Mouse (Mus musculus) neutrophil, adult 5-6 weeks (primary cell): ENCODE data around the gene Ankrd52. TPM values are rescaled to one million over a fixed set of nuclear protein-coding genes. Genes with fewer than 3 reads are reported as not detected.
A peak's percentile ranks its signal among the peaks of the same experiment; 100 is the strongest.

Experiments
- ATAC-seq: fragments of 151-379, 151-347 bp; 2 replicates; pipeline ENCODE4 v1.8.0; 2017; ENCODE audit warnings: mild to moderate bottlenecking, moderate TSS enrichment; ENCODE audit not compliant: insufficient number of reproducible peaks, poor library complexity, low FRiP score, severe bottlenecking; ENCODE audit errors: extremely low read depth
- total RNA-seq: library from RNA; stranded (forward); fragments of 200-1000 nt; gene quantifications from 2 replicates; pipeline ENCODE4 v1.2.3, GENCODE M21; 2017

Ankrd52 gene
- total RNA-seq, 1 experiment from 2014 or later = 16.8 TPM

DNA sequence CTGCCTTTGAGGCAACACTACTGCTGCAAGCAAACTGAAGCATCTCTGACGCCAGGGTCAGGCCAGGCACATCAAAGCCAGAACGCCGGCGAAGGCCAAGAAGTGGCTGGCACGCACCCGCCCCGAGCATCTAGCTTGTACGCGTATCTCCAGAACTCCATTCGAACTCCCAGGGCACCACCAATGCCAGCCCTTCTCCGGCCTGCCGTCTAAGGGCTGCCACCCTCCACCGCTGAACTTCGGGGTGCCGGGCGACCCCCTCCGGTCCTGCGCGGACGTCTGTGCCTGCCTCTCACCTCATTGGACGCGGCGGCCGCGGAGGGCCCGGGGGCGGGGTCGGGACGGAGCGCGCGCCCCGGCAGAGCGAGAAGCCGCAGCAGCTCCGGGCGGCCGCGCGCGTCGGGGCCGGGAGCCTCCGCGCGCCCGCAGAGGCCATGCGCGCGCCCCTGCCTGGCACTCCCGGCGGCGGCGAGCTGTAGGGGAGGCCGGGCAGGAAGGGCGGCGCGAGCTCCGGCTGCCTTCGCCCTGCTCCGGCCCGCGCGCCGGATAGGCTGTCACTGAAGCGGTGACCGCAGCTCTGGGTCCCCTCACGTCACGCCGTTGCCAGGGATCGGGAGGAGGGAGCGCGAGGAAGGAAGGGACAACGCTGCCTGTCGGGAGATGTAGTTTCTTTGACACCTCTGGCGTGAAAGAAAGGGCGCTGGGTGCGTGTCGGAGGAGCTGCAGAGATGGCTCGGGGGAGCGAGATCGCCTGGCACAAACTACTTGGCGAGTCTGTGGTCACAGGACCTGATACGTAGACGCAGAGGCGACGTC is 8.3 kb upstream of the Ankrd52 start, which contains the start of gene Coq10a:
Gene Coq10a (minus strand): TSS at position 596 of the 816 bp plus-strand sequence.
- ATAC-seq = peak; percentile 88

DNA sequence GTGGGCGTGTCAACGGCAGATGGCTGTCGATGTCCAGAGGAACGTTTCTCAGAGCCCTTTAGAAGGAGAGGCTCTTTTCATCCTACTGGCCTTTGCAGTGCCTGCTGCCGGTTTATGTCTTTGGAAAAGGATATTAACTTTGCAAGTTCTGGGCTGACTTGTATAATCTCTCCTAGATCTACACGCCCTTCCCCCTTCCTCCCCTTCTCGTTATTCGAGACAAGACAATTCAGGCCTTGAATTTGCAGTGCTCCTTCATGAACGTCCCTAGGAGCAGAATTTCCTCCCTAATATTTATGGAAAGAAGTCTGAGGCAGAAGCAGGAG is 7.7 kb upstream of the Ankrd52 start:
- no peak for ATAC-seq

DNA sequence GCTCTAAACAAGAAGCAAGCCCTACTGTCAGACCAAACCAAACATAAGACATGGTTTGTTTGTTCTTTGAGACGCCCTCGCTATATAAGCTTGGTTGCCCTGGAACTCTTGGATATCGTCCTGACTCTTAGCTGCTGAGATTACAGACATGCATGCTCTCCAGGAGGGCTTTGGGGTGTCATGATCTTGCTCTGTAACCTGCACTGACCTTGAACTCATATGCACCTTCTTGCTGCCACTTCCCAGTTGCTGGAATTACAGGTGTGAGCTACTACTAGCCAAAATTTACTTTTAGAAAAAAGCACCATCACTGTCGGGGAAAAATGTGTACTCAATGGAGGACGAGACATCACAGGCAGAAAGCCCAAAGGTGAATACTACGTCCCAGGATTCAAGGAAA is 7.3 kb upstream of the Ankrd52 start:
- no peak for ATAC-seq

DNA sequence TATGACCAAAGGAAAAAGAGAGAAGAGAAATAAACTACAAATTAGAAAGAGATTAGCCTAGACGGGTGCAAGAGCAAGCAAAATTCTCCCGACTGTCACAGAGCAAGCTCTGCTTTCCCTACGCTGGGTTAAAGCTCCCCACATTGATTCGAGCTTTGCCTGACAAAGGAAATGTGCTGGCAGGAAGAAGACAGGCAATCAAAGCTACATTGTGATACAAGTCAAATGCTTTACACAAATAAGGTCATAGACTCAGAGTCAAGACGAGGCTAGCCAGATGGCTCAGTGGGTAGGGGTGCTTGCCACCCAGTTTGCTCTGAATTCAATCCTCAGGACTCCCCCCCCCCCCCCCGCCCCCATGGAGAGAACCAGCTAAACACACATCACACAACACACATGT is 6.9 kb upstream of the Ankrd52 start:
- ATAC-seq = no peak

DNA sequence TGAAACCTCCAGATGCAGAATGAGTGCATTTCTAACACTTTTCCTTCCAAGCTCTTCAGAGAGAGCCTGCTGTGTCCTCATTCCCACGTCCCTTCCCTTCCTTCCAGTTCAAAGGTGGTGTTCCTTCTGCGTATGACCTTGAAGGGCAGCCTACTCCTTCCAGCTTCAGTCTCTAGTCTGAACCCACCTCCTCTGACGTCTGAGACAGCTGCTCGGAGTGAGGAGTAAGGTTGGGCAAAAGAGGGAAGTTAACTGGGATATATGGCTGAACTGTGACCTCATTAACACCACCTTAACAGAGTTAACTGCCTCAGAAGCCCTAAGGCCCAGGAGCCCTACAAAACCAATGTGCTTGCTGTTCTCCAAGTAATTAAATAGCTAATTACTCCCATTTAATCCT is 6.3 kb upstream of the Ankrd52 start:
- no peak for ATAC-seq

DNA sequence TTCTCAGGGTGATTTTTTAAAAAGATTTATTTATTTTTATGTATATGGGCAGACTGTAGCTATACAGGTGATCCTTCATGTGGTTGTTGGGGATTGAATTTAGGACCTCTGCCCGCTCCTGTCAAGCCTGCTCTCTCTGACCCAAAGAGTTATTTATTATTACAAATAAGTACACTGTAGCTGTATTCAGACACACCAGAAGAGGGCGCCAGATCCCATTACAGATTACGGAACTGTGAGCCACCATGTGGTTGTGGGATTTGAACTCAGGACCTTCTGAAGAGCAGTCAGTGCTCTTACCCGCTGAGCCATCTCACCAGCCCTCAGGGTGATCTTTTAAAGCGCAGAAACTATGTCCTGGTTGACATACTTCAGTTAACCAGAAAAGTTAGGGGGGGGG is 4.8 kb upstream of the Ankrd52 start:
- no peak for ATAC-seq

DNA sequence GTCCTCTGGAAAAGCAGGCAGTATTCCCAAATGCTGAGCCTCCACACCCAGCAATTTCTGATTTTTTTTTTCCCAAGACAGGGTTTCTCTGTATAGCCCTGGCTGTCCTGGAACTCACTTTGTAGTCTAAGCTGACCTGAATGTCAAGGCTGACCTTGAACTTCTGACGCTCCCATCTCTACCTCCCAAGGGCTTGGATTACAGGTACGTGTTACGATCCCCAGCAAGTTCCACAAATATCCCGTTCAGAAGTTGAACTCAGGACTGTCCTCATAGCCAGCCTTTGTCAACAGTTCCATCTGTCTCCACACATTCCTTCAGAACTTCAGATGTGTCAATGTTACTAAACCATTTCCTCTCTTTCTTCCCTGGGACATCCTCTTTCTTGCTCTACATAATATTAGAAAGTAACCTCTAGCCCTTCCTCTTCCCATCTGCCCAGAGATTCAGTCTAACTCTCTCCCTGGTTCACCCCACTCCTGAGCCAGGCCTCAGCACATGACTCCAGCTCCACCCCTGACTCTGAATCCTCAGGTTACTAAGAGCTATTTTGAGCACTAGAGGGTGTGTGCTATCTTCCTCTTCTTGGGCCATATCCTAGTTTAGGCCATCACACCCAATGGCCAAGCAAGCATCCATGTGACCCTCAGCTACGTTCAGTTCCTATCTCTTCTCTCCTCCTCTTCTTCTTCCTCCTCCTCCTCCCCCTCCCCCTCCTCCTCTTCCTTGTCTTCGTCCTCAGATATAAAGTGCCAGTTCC is 3.7 kb upstream of the Ankrd52 start:
- ATAC-seq = peak; percentile 6; the same call in 1 of the 2 replicates

DNA sequence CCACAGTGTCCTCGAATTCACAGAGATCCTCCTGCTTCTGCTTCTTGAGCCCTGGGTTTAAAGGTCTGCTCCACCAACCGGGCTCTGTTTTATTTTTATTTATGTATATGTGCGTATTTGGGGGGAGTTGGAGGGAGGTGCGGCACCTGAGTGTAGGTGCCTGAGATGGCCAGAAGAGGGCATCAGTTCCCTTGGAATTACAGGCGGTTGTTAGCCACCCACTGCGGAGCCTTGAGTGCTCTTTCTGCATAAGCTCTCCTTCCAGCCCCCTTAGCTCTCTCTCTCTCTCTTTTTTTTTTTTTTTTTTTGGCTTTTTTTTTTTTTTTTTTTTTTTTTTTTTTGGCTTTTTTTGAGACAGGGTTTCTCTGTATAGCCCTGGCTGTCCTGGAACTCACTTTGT is 2.5 kb upstream of the Ankrd52 start:
- ATAC-seq = no peak

DNA sequence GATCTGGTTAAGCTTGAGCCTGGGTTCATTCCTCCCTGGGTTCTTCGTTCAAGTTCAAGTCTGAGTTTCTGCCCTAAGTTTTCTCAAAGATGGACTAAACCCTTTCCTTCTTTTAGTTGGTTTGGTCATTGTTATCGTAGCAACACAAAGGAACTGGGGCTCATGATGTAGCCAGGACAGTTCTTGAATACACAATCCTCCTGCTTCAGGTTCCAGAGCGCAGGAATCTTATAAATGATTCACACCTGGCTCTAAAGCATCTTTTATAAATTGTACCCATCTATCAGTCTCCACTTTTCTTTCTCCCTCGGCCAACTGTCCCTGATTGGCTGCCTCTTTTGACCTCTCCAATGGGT is 838 bp upstream of the Ankrd52 start:
- no peak for ATAC-seq

DNA sequence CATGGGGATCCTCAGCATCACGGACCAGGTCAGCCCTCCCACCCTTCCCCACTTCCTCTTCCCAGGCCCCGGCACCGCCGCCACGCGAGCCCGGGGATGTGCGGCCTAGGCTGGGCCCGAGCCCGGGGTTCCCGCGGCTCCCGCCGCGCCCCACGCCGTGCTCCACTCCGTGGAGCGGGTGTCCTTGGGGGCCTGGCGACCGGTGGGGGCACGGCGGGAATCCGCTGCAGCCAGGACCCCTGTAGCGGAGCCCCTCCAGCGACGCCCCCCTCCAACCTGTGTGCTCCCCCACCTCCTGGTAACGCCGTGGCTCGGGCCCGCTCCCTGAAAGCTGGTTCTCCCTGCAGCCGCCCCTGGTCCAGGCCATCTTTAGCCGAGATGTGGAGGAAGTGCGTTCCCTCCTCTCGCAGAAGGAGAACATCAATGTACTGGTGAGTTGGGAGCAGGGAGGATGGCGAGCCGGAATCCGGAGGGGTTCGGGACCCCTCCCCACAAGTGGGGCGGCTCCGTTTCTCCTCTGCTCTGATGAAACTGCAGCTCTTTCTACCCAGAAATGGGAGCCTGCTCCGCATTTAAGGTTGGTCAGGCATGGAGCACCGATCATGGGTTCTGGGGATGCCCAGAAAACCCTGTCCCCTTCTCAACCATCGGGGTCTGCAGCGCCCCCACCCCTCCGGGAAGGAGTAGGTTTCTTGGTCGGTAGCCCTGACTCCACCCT is 466 bp downstream of the Ankrd52 start:
- peak; percentile 18 for ATAC-seq

DNA sequence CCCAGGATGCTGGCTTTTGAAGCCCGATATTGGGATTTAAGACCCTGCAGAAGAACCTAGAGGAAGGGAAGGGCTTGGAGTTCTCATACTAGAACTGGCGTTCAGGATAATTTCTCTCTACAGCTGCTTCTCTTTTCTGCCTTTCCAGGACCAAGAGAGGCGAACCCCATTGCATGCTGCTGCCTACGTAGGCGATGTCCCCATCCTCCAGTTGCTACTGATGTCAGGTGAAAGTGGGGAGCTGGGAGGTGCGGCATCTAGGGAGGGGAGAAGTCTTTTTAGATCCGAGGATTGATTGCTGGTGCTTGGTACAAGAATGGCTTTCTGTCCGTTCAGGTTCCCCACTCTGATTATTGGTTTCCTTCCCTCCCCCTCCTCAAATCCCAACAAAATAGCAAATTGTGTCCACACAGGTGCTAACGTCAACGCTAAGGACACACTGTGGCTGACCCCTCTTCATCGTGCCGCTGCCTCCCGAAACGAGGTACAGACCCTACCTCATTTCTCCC is 1.1 kb downstream of the Ankrd52 start:
- ATAC-seq = no peak

DNA sequence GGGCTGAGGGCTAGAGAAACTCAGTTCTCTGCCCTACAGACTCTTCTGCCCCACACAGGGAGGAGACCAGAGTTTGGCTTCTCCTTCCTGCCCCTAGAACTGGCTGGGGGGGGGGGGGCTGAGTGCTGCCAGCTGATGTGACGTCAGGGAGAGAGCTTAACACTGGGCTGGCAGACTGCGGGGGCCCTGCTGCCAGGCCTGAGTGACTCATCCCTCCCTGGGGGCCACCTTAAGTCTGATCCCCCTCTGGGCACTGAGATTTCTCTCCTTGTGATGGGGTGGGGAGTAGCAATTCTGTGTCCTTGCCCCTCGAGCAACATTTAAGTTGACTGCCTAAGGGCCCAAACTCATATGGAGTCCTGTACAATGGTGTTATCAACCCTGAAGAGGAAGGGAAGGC is 1.5 kb downstream of the Ankrd52 start:
- ATAC-seq = no peak

DNA sequence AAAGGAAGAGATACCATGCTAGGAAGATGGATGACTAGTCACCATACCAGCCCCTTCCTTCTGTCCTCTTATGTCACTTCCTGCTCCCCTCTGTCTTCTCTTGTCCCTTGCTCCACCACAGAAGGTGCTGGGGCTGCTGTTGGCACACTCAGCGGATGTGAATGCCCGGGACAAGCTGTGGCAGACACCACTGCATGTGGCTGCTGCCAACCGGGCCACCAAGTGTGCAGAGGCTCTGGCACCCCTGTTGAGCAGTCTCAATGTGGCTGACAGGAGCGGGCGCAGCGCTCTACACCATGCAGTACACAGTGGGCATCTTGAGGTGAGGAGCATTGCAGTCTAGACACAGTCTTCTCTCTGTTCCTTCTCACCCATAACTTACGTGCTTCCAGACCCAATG is 2.3 kb downstream of the Ankrd52 start:
- ATAC-seq = no peak

DNA sequence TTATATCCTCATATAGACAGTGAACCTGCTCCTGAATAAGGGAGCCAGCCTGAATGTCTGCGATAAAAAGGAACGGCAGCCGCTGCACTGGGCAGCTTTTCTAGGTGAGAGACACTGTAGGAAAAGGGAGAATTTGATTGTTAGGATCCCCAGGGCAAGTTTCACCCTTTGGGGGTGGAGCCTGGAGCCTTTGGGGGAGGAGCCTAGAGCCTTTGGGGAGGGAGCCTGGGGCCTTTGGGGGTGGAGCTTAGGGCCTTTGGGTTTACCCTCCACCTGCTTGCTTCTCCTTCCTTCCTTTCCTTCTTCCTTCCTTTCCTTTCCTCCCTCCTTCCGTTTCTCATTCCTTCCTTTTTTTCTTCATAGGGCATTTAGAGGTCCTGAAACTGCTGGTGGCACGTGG is 3.6 kb downstream of the Ankrd52 start:
- no peak for ATAC-seq

DNA sequence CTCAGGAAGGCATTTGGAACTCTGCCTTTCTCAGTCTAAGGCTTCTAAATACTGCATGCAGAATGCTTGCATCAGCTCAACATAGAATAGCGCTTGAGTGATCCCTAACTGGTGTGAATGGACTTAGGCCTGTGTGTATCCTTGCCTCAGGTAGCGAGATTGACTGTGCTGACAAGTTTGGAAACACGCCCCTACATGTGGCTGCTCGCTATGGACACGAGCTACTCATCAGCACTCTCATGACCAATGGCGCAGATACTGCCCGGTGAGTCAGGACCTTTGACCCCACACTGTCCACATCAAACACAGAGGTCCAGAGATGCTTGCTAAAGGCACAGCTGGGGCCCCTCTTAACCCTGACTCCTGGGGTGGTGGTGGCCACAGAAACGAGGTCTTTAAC is 5.6 kb downstream of the Ankrd52 start:
- ATAC-seq = no peak

DNA sequence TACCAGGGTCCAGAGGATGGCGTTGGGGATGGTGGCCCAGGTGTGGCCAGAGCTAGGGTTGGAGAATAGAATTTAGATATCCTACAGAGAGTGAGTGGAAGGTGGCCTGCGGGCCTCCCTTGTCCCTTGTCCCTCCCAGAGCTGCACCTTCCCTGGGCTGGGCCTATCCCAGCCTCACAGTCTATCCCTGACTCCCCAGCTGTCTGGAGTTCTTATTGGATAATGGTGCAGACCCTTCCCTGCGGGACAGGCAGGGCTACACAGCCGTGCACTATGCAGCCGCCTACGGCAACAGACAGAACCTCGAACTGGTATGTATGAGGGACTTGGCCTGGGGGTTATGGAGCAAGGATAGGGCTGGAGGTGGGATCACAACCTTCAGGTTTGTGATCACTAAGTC is 9.0 kb downstream of the Ankrd52 start:
- ATAC-seq = no peak

DNA sequence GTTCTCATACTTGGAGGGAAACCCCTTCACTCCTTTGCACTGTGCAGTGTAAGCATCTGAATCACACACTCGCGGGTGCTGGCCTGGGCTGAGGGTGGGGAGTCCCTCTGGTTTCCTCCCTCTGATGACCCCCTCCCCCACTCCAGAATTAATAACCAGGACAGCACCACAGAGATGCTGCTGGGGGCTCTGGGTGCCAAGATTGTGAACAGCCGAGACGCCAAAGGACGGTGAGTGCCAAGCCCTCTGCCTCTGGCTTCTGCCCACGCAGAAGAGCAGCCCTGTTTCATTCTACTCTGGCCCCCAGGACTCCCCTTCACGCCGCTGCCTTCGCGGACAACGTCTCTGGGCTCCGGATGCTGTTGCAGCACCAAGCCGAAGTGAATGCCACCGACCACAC is 12.0 kb downstream of the Ankrd52 start:
- no peak for ATAC-seq

DNA sequence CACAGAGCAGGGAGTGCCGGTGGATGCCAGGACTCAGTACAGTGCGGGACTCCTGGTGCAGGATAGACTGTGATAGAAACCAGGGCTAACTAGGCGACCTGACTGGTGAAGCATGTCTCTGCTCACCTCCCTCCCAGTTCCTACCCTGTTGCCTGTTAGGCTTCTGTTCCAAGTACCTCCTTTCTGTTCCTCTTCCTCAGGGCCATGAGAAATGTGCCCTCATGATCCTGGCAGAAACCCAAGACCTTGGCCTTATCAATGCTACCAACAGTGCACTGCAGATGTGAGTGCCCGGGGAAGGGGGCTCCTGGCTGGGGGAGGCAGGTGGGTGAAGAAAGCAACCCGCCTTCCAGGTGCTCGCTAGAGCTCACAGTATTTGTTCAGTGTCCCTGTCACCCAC is 12.7 kb downstream of the Ankrd52 start:
- ATAC-seq = no peak

DNA sequence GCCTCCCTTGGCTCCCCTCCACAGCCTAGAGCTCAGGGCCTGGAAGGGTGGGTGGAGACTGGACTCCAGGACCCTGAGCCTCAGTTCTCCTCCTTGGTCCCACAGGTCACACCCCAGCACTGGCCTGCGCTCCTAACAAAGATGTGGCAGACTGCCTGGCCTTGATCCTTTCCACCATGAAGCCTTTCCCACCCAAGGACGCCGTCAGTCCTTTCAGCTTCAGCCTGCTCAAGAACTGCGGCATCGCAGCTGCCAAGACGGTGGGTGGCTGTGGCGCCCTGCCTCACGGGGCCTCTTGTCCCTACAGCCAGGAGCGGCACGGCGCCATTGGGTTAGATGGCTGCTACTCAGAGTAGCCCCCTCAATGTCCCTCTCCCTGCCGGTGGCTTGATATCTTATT is 13.5 kb downstream of the Ankrd52 start:
- ATAC-seq = no peak

DNA sequence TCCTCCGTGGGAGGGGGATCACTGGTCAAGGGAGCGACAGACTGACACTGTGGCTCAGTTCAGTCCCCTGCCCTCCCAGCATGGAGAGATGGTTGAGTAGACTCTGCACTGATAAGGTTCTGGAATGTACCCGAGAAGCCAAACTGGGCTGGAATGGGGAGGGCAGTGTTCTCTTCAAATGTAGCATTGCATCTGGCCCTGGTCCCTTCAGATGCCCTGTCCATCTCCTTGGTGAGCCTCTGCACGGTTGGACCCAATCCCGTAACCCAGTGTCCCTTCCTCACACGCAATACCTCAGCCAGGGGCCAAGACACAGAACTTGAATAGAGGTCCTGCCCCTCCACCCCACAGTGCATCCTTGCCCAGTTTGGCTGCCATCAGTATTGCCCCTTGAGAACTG is 14.9 kb downstream of the Ankrd52 start:
- ATAC-seq = no peak
